Mouse (Mus musculus): ENCODE data around the gene Hist1h3a. TPM values are rescaled to one million over a fixed set of nuclear protein-coding genes. Genes with fewer than 3 reads are reported as not detected.
A peak's percentile ranks its signal among the peaks of the same experiment; 100 is the strongest.
"Not testable (repeated sequence)": the region's sequence is repeated elsewhere in the genome, so short reads cannot be mapped to it uniquely, and the experiment has no call there.

Gene Hist1h3a
- polyA plus RNA-seq, 1 experiment from 2014 or later = 8.0 TPM

- peak within 1 kb of the TSS; percentile 52 for H3K4me3 ChIP-seq (replicated peaks)
- peak; percentile 90 for ATAC-seq (replicated peaks; ENCODE audit: low FRiP score)
- H3K27ac ChIP-seq = peak within 1 kb of the TSS; percentile 100
- H3K4me1 ChIP-seq = peaks cover 24% of the 10 kb centered on the region
- not testable (repeated sequence) for H3K36me3 ChIP-seq; H3K9me3 ChIP-seq (replicated peaks); H3K27me3 ChIP-seq
- peak within 1 kb of the TSS; percentile 66 for H3K4me2 ChIP-seq
- under 1% methylated on average over 48 of the region's 58 CpGs for WGBS
- H3K9ac ChIP-seq = peak within 1 kb of the TSS; percentile 60
Measured at GRCm38 (mm10) chr13:23746201-23747080, 15.7 kb downstream of the Hist1h3a start, which contains the start of gene Hist1h2bb. Gene Hist1h2bb, plus strand, starts transcription at chr13:23746734.

- peak; percentile 80 for ATAC-seq (replicated peaks; ENCODE audit: low FRiP score)
- peak within 1 kb of the TSS; percentile 100 for H3K27ac ChIP-seq
- no peaks in the 10 kb centered on the region for H3K36me3 ChIP-seq
- H3K27me3 ChIP-seq = no peaks in the 10 kb centered on the region
- H3K4me1 ChIP-seq = peaks cover 28% of the 10 kb centered on the region
- 1% methylated on average over 25 of the region's 28 CpGs for WGBS
- peak within 1 kb of the TSS; percentile 66 for H3K4me2 ChIP-seq
- peak within 1 kb of the TSS; percentile 61 for H3K9ac ChIP-seq
- peak within 1 kb of the TSS; percentile 52 for H3K4me3 ChIP-seq (replicated peaks)
- no peaks in the 10 kb centered on the region for H3K9me3 ChIP-seq (replicated peaks)
Measured at GRCm38 (mm10) chr13:23745381-23746161, 16.6 kb downstream of the Hist1h3a start, which contains the start of gene Hist1h3c. Gene Hist1h3c, minus strand, starts transcription at chr13:23745602.

- no peak for ATAC-seq (replicated peaks; ENCODE audit: low FRiP score)
- Histone ChIP-seq H3K9me3 (replicated peaks) (no peaks in the 10 kb centered on the region), H3K4me1 (peaks cover 32% of the 10 kb centered on the region), H3K9ac (peak overlapping the region; percentile 61), H3K27me3 (no peaks in the 10 kb centered on the region), H3K4me3 (replicated peaks) (peak overlapping the region; percentile 52), H3K36me3 (no peaks in the 10 kb centered on the region), H3K4me2 (peak overlapping the region; percentile 66), H3K27ac (peak overlapping the region; percentile 100)
- under 1% methylated on average over 23 of the region's 36 CpGs for WGBS
Measured at GRCm38 (mm10) chr13:23744421-23745380, 17.5 kb downstream of the Hist1h3a start.

GRCm38 (mm10) chr13:23743963-23744362 is 18.2 kb downstream of the Hist1h3a start:
- Histone ChIP-seq H3K9me3 (replicated peaks) (no peaks in the 10 kb centered on the region), H3K27me3 (no peaks in the 10 kb centered on the region), H3K4me1 (peaks cover 32% of the 10 kb centered on the region), H3K36me3 (no peaks in the 10 kb centered on the region), H3K9ac (no peak overlapping the region), H3K27ac (peak overlapping the region; percentile 100), H3K4me2 (peak overlapping the region; percentile 66), H3K4me3 (replicated peaks) (peak overlapping the region; percentile 52)
- no peak for ATAC-seq (replicated peaks; ENCODE audit: low FRiP score)
- WGBS = 48% methylated on average over 4 of the region's 4 CpGs

GRCm38 (mm10) chr13:23743215-23743614 is 19.0 kb downstream of the Hist1h3a start:
- no peaks in the 10 kb centered on the region for H3K9me3 ChIP-seq (replicated peaks)
- H3K4me3 ChIP-seq (replicated peaks) = no peak overlapping the region
- peak overlapping the region; percentile 4; the same call in 1 of the 2 replicates for H3K27ac ChIP-seq
- H3K27me3 ChIP-seq = no peaks in the 10 kb centered on the region
- peaks cover 27% of the 10 kb centered on the region for H3K4me1 ChIP-seq
- H3K36me3 ChIP-seq = no peaks in the 10 kb centered on the region
- 86% methylated on average over 5 of the region's 5 CpGs for WGBS
- ATAC-seq (replicated peaks; ENCODE audit: low FRiP score) = no peak
- H3K4me2 ChIP-seq = no peak overlapping the region
- H3K9ac ChIP-seq = no peak overlapping the region

GRCm38 (mm10) chr13:23742007-23742406 is 20.2 kb downstream of the Hist1h3a start:
- no peaks in the 10 kb centered on the region for H3K9me3 ChIP-seq (replicated peaks)
- no peak overlapping the region for H3K9ac ChIP-seq
- H3K27me3 ChIP-seq = no peaks in the 10 kb centered on the region
- H3K4me1 ChIP-seq = peaks cover 19% of the 10 kb centered on the region
- H3K36me3 ChIP-seq = no peaks in the 10 kb centered on the region
- H3K4me3 ChIP-seq (replicated peaks) = no peak overlapping the region
- H3K4me2 ChIP-seq = no peak overlapping the region
- H3K27ac ChIP-seq = no peak overlapping the region
- no peak for ATAC-seq (replicated peaks; ENCODE audit: low FRiP score)

GRCm38 (mm10) chr13:23740910-23741309 is 21.3 kb downstream of the Hist1h3a start:
- WGBS = 47% methylated on average over 5 of the region's 5 CpGs
- no peak for ATAC-seq (replicated peaks; ENCODE audit: low FRiP score)
- Histone ChIP-seq H3K9me3 (replicated peaks) (no peaks in the 10 kb centered on the region), H3K4me1 (peaks cover 19% of the 10 kb centered on the region), H3K4me3 (replicated peaks) (peak overlapping the region; percentile 61), H3K4me2 (peak overlapping the region; percentile 89), H3K9ac (peak overlapping the region; percentile 80; the same call in 1 of the 2 replicates), H3K36me3 (no peaks in the 10 kb centered on the region), H3K27me3 (no peaks in the 10 kb centered on the region), H3K27ac (peak overlapping the region; percentile 100)

GRCm38 (mm10) chr13:23740256-23740840 is 21.8 kb downstream of the Hist1h3a start:
- H3K9ac ChIP-seq = peak overlapping the region; percentile 80
- no peak for ATAC-seq (replicated peaks; ENCODE audit: low FRiP score)
- H3K4me2 ChIP-seq = peak overlapping the region; percentile 89
- H3K4me3 ChIP-seq (replicated peaks) = peak overlapping the region; percentile 61
- 22% methylated on average over 13 of the region's 13 CpGs for WGBS
- no peaks in the 10 kb centered on the region for H3K9me3 ChIP-seq (replicated peaks)
- H3K4me1 ChIP-seq = peaks cover 19% of the 10 kb centered on the region
- peak overlapping the region; percentile 100 for H3K27ac ChIP-seq
- H3K36me3 ChIP-seq = no peaks in the 10 kb centered on the region
- no peaks in the 10 kb centered on the region for H3K27me3 ChIP-seq

GRCm38 (mm10) chr13:23739922-23740252 is 22.3 kb downstream of the Hist1h3a start:
- peak overlapping the region; percentile 89 for H3K4me2 ChIP-seq
- peak overlapping the region; percentile 61 for H3K4me3 ChIP-seq (replicated peaks)
- H3K4me1 ChIP-seq = peaks cover 19% of the 10 kb centered on the region
- no peaks in the 10 kb centered on the region for H3K36me3 ChIP-seq
- no peaks in the 10 kb centered on the region for H3K9me3 ChIP-seq (replicated peaks)
- WGBS = under 1% methylated on average over 14 of the region's 14 CpGs
- no peaks in the 10 kb centered on the region for H3K27me3 ChIP-seq
- ATAC-seq (replicated peaks; ENCODE audit: low FRiP score) = no peak
- H3K9ac ChIP-seq = peak overlapping the region; percentile 80
- peak overlapping the region; percentile 100 for H3K27ac ChIP-seq

GRCm38 (mm10) chr13:23739069-23739921 is 22.9 kb downstream of the Hist1h3a start:
- H3K4me3 ChIP-seq (replicated peaks) = peak overlapping the region; percentile 61
- peak overlapping the region; percentile 80 for H3K9ac ChIP-seq
- H3K36me3 ChIP-seq = no peaks in the 10 kb centered on the region
- peak; percentile 95 for ATAC-seq (replicated peaks; ENCODE audit: low FRiP score)
- H3K4me2 ChIP-seq = peak overlapping the region; percentile 89
- peak overlapping the region; percentile 100 for H3K27ac ChIP-seq
- no peaks in the 10 kb centered on the region for H3K9me3 ChIP-seq (replicated peaks)
- WGBS = 0% methylated on average over 39 of the region's 39 CpGs
- H3K27me3 ChIP-seq = no peaks in the 10 kb centered on the region
- peaks cover 19% of the 10 kb centered on the region for H3K4me1 ChIP-seq

All from kidney, embryonic 15.5 days (tissue).